Mouse (Mus musculus) limb, embryonic 10.5 days (tissue): ENCODE data around the gene Afmid. TPM values are rescaled to one million over a fixed set of nuclear protein-coding genes. Genes with fewer than 3 reads are reported as not detected.

Source experiments
- DNase-seq: peaks from one replicate; pipeline ENCODE4 v3.0.0-alpha.2; 2017; ENCODE audit warnings: low spot score
- H3K27ac ChIP-seq: fragments of 300-500 bp; sonication (generic); 2 replicates; pipeline ENCODE4 v1.5.1; 2016; ENCODE audit warnings: mild to moderate bottlenecking
- H3K27me3 ChIP-seq: fragments of 300-500 bp; sonication (generic); 2 replicates; pipeline ENCODE4 v1.6.1; 2016; ENCODE audit warnings: low read depth, mild to moderate bottlenecking; ENCODE audit not compliant: poor library complexity, severe bottlenecking
- H3K36me3 ChIP-seq: fragments of 300-500 bp; sonication (generic); 2 replicates; pipeline ENCODE4 v1.6.1; 2016; ENCODE audit warnings: mild to moderate bottlenecking, moderate library complexity
- H3K4me1 ChIP-seq: fragments of 300-500 bp; sonication (generic); 2 replicates; pipeline ENCODE4 v1.6.1; 2016
- H3K4me3 ChIP-seq: fragments of 300-500 bp; sonication (generic); 2 replicates; pipeline ENCODE4 v1.5.1; 2016; ENCODE audit warnings: mild to moderate bottlenecking, moderate library complexity
- H3K9me3 ChIP-seq: fragments of 300-500 bp; sonication (generic); replicated peaks from 2 replicates; pipeline ENCODE4 v1.6.1; 2016; ENCODE audit warnings: mild to moderate bottlenecking
- WGBS: fragments of 180-500 bp; shearing (Covaris S2); methylation state at CpG from one replicate; pipeline ENCODE4 v1.1.7; 2016; 5-methylcytosine and 5-hydroxymethylcytosine counted together
- polyA plus RNA-seq: library from polyadenylated mRNA; unstranded; fragments of >200 nt; fragmentation: Nextera tagmentation; extraction: Ambion mirVana; gene quantifications from 2 replicates; pipeline ENCODE4 v1.2.1, GENCODE M21; 2016

The Afmid gene
- polyA plus RNA-seq: 2.4 and 3.3 TPM in 2 replicates

- H3K4me1 ChIP-seq: peaks cover 63% of the 10 kb centered on the region
Measured at GRCm38 (mm10) chr11:117825333-117826101, at the start of gene Afmid, which contains the start of gene Tk1. Gene Afmid, plus strand, starts transcription at chr11:117825924. Gene Tk1, minus strand, starts transcription at chr11:117826092.

DNA sequence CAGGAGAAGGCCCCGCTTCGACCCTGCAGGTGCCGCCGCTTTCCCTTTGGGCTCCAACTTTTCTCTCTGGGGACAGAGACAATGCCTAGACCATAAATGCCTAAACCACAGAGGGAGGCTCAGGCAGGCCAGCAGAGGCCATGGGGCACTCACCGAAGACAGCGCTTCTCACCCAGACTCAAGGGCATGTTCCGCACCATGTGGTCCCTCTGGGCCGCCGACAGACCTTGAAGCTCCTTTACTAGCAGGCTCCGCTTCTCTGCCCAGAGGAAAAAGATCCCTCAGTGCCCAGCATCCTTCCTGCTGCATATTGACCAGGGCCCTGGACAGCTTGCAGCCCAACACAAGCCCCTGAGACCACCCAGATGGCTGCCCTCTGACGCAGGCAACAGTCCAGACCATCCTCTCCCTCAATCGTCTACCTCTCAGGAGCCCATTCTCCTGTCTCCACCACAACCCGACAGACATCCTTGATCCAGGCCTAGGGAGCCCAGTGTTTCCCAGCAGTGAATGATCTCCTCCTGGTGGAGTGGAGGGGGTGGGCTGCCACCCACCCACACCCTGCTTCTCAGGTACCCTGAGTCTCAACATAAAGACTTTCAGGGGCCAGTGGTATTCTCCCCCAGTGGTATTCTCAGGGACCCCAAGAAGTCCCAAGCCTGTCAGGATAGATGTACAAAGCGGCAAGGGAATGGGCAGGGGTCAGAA is 49.5 kb upstream of the Afmid start:
- Histone ChIP-seq H3K4me1 (peaks cover 36% of the 10 kb centered on the region), H3K4me3 (no peak overlapping the region), H3K36me3 (peaks cover 69% of the 10 kb centered on the region), H3K27ac (no peak overlapping the region; the same call in 1 of the 2 replicates), H3K27me3 (peaks cover 2% of the 10 kb centered on the region), H3K9me3 (no peaks in the 10 kb centered on the region)
- no peak for DNase-seq
- WGBS: 91% methylated on average over 14 of the region's 14 CpGs

More at GRCm38 (mm10) chr11:117825333-117826101, at the start of gene Afmid, which contains the start of gene Tk1:
- under 1% methylated on average over 34 of the region's 34 CpGs for WGBS
- DNase-seq: peak; percentile 90
- H3K27ac ChIP-seq: peak within 1 kb of the TSS; percentile 96
- peaks cover 39% of the 10 kb centered on the region for H3K36me3 ChIP-seq
- peak within 1 kb of the TSS; percentile 77 for H3K4me3 ChIP-seq
- no peaks in the 10 kb centered on the region for H3K9me3 ChIP-seq
- H3K27me3 ChIP-seq: no peaks in the 10 kb centered on the region

- H3K27me3 ChIP-seq: peaks cover 10% of the 10 kb centered on the region
- peaks cover 61% of the 10 kb centered on the region for H3K36me3 ChIP-seq
- WGBS: 91% methylated on average over 5 of the region's 5 CpGs
- H3K27ac ChIP-seq: no peak overlapping the region
- no peaks in the 10 kb centered on the region for H3K9me3 ChIP-seq
- H3K4me3 ChIP-seq: no peak overlapping the region
- no peak for DNase-seq
- H3K4me1 ChIP-seq: peaks cover 45% of the 10 kb centered on the region
Measured at GRCm38 (mm10) chr11:117777111-117777510, 48.6 kb upstream of the Afmid start.

DNA sequence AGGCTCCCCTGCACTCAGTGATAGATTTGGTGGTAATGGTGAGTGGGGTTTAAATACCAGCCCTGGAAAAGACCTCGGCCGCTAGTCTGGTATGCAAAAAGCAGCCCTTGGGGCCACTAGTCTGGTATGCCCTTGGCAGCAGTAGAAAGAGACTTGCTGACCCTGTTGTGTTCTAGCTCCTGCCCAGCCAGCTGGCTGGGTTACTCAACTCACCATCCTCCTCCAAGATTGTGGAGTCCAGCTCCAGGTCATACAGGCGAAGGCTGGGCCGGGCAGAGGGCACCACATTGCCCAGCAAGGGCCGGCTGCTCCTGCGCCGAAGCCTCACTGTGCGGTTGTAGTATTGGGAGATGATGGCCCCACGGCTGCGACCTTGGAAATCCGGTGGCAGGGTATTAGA is 47.7 kb upstream of the Afmid start:
- H3K4me3 ChIP-seq: no peak overlapping the region
- no peak for DNase-seq
- peak overlapping the region; percentile 91; the same call in 1 of the 2 replicates for H3K27ac ChIP-seq
- WGBS: 94% methylated on average over 11 of the region's 11 CpGs
- peaks cover 54% of the 10 kb centered on the region for H3K4me1 ChIP-seq
- H3K9me3 ChIP-seq: no peaks in the 10 kb centered on the region
- H3K27me3 ChIP-seq: peaks cover 20% of the 10 kb centered on the region
- peaks cover 51% of the 10 kb centered on the region for H3K36me3 ChIP-seq

- Histone ChIP-seq H3K4me1 (peaks cover 62% of the 10 kb centered on the region), H3K9me3 (no peaks in the 10 kb centered on the region), H3K4me3 (peak overlapping the region; percentile 66), H3K27ac (peak overlapping the region; percentile 91), H3K36me3 (peaks cover 42% of the 10 kb centered on the region), H3K27me3 (peaks cover 29% of the 10 kb centered on the region)
- peak; percentile 53 for DNase-seq
- 52% methylated on average over 12 of the region's 12 CpGs for WGBS
Measured at GRCm38 (mm10) chr11:117778851-117779433, 46.8 kb upstream of the Afmid start.

- 3% methylated on average over 38 of the region's 38 CpGs for WGBS
- H3K4me1 ChIP-seq: peaks cover 62% of the 10 kb centered on the region
- DNase-seq: peak; percentile 76
- peaks cover 36% of the 10 kb centered on the region for H3K36me3 ChIP-seq
- peak overlapping the region; percentile 91 for H3K27ac ChIP-seq
- peak overlapping the region; percentile 66 for H3K4me3 ChIP-seq
- H3K27me3 ChIP-seq: peaks cover 35% of the 10 kb centered on the region
- H3K9me3 ChIP-seq: no peaks in the 10 kb centered on the region
Measured at GRCm38 (mm10) chr11:117779434-117780198, 46.1 kb upstream of the Afmid start.

- WGBS: 1% methylated on average over 17 of the region's 17 CpGs
- H3K36me3 ChIP-seq: peaks cover 30% of the 10 kb centered on the region
- peak overlapping the region; percentile 66 for H3K4me3 ChIP-seq
- peaks cover 41% of the 10 kb centered on the region for H3K27me3 ChIP-seq
- H3K4me1 ChIP-seq: peaks cover 62% of the 10 kb centered on the region
- no peaks in the 10 kb centered on the region for H3K9me3 ChIP-seq
- no peak for DNase-seq
- peak overlapping the region; percentile 91 for H3K27ac ChIP-seq
Measured at GRCm38 (mm10) chr11:117780199-117780515, 45.6 kb upstream of the Afmid start.

DNA sequence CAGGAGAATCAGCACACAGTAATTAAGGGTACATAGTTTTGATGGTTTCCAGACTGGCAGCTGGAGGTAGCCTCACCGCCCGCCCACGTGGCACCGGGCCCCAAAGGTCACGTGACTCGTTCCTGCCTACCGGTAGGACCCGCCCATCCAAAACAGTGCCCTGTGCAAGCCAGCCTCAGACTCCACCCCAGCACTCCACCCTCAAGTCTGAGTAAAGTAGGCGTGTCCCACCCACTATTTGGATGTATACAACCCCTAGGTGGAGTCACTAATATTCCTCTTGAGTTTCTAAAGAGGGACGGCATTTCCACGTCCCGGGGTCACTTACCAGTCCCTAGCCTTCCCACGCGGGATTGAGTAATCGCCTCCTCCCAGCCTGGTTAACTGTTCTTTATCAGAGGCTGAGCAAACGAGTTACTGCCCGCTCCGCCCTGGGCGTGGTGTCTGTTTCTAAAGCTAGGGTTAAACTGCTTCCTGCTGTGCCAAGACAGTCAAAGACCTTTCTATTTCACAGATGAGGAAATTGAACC is 45.1 kb upstream of the Afmid start:
- Histone ChIP-seq H3K27ac (peak overlapping the region; percentile 91), H3K36me3 (peaks cover 25% of the 10 kb centered on the region), H3K4me1 (peaks cover 62% of the 10 kb centered on the region), H3K27me3 (peaks cover 41% of the 10 kb centered on the region), H3K4me3 (peak overlapping the region; percentile 66), H3K9me3 (no peaks in the 10 kb centered on the region)
- DNase-seq: peak; percentile 89
- under 1% methylated on average over 19 of the region's 19 CpGs for WGBS

- 20% methylated on average over 18 of the region's 18 CpGs for whole genome bisulfite sequencing
- Histone ChIP-seq H3K27ac (peak overlapping the region; percentile 91), H3K27me3 (peaks cover 41% of the 10 kb centered on the region), H3K4me1 (peaks cover 65% of the 10 kb centered on the region), H3K9me3 (no peaks in the 10 kb centered on the region), H3K4me3 (peak overlapping the region; percentile 66), H3K36me3 (peaks cover 19% of the 10 kb centered on the region)
- DNase-seq: peak; percentile 50
Measured at GRCm38 (mm10) chr11:117781199-117781821, 44.4 kb upstream of the Afmid start.

- peak within 1 kb of the TSS; percentile 66 for H3K4me3 ChIP-seq
- 42% methylated on average over 22 of the region's 24 CpGs for WGBS
- DNase-seq: no peak
- peaks cover 11% of the 10 kb centered on the region for H3K36me3 ChIP-seq
- H3K9me3 ChIP-seq: no peaks in the 10 kb centered on the region
- peak within 1 kb of the TSS; percentile 91 for H3K27ac ChIP-seq
- peaks cover 41% of the 10 kb centered on the region for H3K27me3 ChIP-seq
- peaks cover 71% of the 10 kb centered on the region for H3K4me1 ChIP-seq
Measured at GRCm38 (mm10) chr11:117781993-117782704, 43.6 kb upstream of the Afmid start, which contains the start of the genes Tmc8 and Tmc6. Gene Tmc8, plus strand, starts transcription at chr11:117782076. Gene Tmc6, minus strand, starts transcription at chr11:117782198.

GRCm38 (mm10) chr11:117782705-117783034 is 43.1 kb upstream of the Afmid start:
- peak overlapping the region; percentile 48 for H3K4me3 ChIP-seq
- 52% methylated on average over 9 of the region's 9 CpGs for WGBS
- H3K27ac ChIP-seq: peak overlapping the region; percentile 76
- H3K4me1 ChIP-seq: peaks cover 71% of the 10 kb centered on the region
- peaks cover 6% of the 10 kb centered on the region for H3K36me3 ChIP-seq
- DNase-seq: no peak
- peaks cover 41% of the 10 kb centered on the region for H3K27me3 ChIP-seq
- no peaks in the 10 kb centered on the region for H3K9me3 ChIP-seq
